Mouse (Mus musculus) myocyte (in vitro differentiated cells): ENCODE results near the gene Unk. TPM values are rescaled to one million over a fixed set of nuclear protein-coding genes. Genes with fewer than 3 reads are reported as not detected.

Experiments used
- H3K27me3 ChIP-seq: one replicate; pipeline ENCODE4 v1.6.1; 2011; ENCODE audit not compliant: control insufficient read depth, insufficient read depth, insufficient read length
- H3K36me3 ChIP-seq: one replicate; pipeline ENCODE4 v1.6.1; 2011; ENCODE audit not compliant: control insufficient read depth, insufficient read depth
- H3K4me2 ChIP-seq: one replicate; pipeline ENCODE4 v1.6.1; 2011; ENCODE audit warnings: low read depth, control low read depth
- H3K4me3 ChIP-seq: one replicate; pipeline ENCODE4 v1.5.1; 2011; ENCODE audit warnings: mild to moderate bottlenecking, control low read depth, moderate library complexity
- H3K79me2 ChIP-seq: one replicate; pipeline ENCODE4 v1.6.1; 2011; ENCODE audit not compliant: control insufficient read depth, insufficient read depth
- H3ac ChIP-seq: one replicate; pipeline ENCODE4 v1.6.1; 2011; ENCODE audit not compliant: control insufficient read depth, insufficient read length
- CEBPB ChIP-seq: IDR thresholded peaks from 2 replicates; pipeline ENCODE4 v1.6.1; 2011; ENCODE audit warnings: mild to moderate bottlenecking, moderate library complexity; ENCODE audit not compliant: poor library complexity, insufficient read depth, severe bottlenecking
- E2F4 ChIP-seq: IDR thresholded peaks from one replicate; pipeline ENCODE4 v1.6.1; 2011; ENCODE audit warnings: mild to moderate bottlenecking, control low read depth, moderate library complexity; ENCODE audit not compliant: insufficient read depth
- MAX ChIP-seq: IDR thresholded peaks from one replicate; pipeline ENCODE4 v1.6.1; 2011; ENCODE audit warnings: low read depth, mild to moderate bottlenecking, control low read depth
- MYOD1 ChIP-seq, 3 experiments: IDR thresholded peaks; one replicate each; pipeline ENCODE4 v1.6.1; 2011; ENCODE audit warnings: control low read depth in 2 of 3, low read depth in 2 of 3, mild to moderate bottlenecking in 2 of 3, moderate library complexity in 1 of 3; ENCODE audit not compliant: insufficient read length in 2 of 3, control insufficient read depth in 1 of 3
- MYOG ChIP-seq, 3 experiments: IDR thresholded peaks; one replicate each; pipeline ENCODE4 v1.6.1; 2011; ENCODE audit warnings: control low read depth in 2 of 3, low read depth in 2 of 3, mild to moderate bottlenecking in 2 of 3; ENCODE audit not compliant: insufficient read length in 2 of 3, control insufficient read depth in 1 of 3, insufficient read depth in 1 of 3
- POLR2A ChIP-seq: IDR thresholded peaks from one replicate; pipeline ENCODE4 v1.6.1; 2011; ENCODE audit warnings: low read depth, mild to moderate bottlenecking, control low read depth, moderate library complexity; ENCODE audit not compliant: insufficient read length
- POLR2AphosphoS2 ChIP-seq: IDR thresholded peaks from one replicate; pipeline ENCODE4 v1.6.1; 2011; ENCODE audit warnings: low read depth, control low read depth; ENCODE audit not compliant: insufficient read length
- REST ChIP-seq: IDR thresholded peaks from one replicate; pipeline ENCODE4 v1.6.1; 2011; ENCODE audit warnings: mild to moderate bottlenecking, control low read depth, moderate library complexity; ENCODE audit not compliant: insufficient read depth, insufficient read length
- SRF ChIP-seq: IDR thresholded peaks from one replicate; pipeline ENCODE4 v1.6.1; 2011; ENCODE audit warnings: low read depth; ENCODE audit not compliant: control insufficient read depth, insufficient read length
- TCF12 ChIP-seq: IDR thresholded peaks from one replicate; pipeline ENCODE4 v1.6.1; 2011; ENCODE audit warnings: mild to moderate bottlenecking, control low read depth; ENCODE audit not compliant: poor library complexity, insufficient read depth, severe bottlenecking
- TCF3 ChIP-seq: IDR thresholded peaks from one replicate; pipeline ENCODE4 v1.6.1; 2011; ENCODE audit warnings: low read depth, control low read depth; ENCODE audit not compliant: insufficient read length
- USF1 ChIP-seq: IDR thresholded peaks from one replicate; pipeline ENCODE4 v1.6.1; 2011; ENCODE audit warnings: low read depth, mild to moderate bottlenecking, control low read depth, moderate library complexity
- polyA plus RNA-seq: library from polyadenylated mRNA; unstranded; fragments of >200 nt; fragmentation: generic; extraction: Trizol; gene quantifications from one replicate; pipeline ENCODE4 v1.2.1, GENCODE M21; 2012; ENCODE audit warnings: missing spikeins

Unk gene
- polyA plus RNA-seq, 1 experiment: 15.3 TPM

DNA sequence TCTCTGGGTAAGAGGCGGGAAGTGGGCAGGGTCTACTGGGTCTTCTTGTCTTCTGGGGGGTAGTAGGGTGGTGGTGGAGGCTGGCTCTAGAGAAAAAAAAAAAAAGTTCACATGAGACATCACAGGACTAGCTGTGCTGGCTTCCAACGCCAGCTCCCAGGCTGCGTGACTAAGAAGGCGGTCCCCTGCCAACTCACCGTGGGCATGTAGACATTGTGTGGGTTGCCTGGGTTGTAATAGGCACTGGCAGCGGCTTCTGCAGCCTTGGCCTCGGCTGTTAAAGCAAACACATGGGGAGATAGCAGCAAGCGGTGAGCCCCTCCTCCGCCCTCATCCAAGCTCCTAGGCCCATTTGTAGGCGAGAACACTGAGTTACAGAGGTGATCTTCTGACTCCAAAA lies 49.4 kb downstream of the Unk start:
- no peak overlapping the region for H3ac ChIP-seq
- no peak overlapping the region for H3K4me3 ChIP-seq
- peaks cover 5% of the 10 kb centered on the region for H3K79me2 ChIP-seq
- no peak for TF ChIP-seq TCF12
- no peak for TF ChIP-seq E2F4
- TF ChIP-seq SRF: no peak
- no peak for TF ChIP-seq MYOG (IDR thresholded peaks at IDR 0.05; ENCODE audit: control insufficient read depth in 1 of 3, insufficient read depth in 1 of 3, insufficient read length in 2 of 3, low read depth in 2 of 3)
- TF ChIP-seq POLR2A: no peak
- TF ChIP-seq CEBPB: no peak
- TF ChIP-seq MAX: no peak
- TF ChIP-seq USF1: no peak
- TF ChIP-seq TCF3: no peak
- no peak for TF ChIP-seq POLR2AphosphoS2
- TF ChIP-seq MYOD1 (IDR thresholded peaks at IDR 0.05; ENCODE audit: control insufficient read depth in 1 of 3, insufficient read length in 2 of 3, low read depth in 2 of 3): no peak
- TF ChIP-seq REST: no peak
- no peaks in the 10 kb centered on the region for H3K27me3 ChIP-seq
- H3K36me3 ChIP-seq: peaks cover 38% of the 10 kb centered on the region
- H3K4me2 ChIP-seq: no peak overlapping the region

DNA sequence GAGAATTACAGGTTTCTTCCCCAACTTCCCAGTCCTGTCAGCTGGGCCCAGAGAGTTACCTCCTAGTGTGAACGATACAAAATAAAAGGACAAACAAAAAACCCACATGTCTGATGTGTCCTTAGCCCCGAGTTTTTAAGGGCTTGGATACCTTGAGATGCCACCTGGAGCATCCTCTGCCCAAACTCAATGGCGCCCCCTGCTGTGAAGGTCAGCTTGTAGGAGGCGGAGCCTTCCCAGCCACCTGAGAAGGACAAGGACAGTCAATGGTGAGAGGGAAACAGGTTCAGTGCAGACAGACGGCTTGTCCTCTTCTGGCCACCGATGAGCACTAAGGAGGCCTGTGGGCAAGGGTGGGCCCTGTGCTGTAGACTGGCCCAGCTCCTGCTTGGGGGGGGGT lies 51.0 kb downstream of the Unk start:
- Histone ChIP-seq H3K79me2 (peaks cover 21% of the 10 kb centered on the region), H3K27me3 (no peaks in the 10 kb centered on the region), H3K36me3 (peaks cover 38% of the 10 kb centered on the region), H3ac (no peak overlapping the region), H3K4me2 (no peak overlapping the region), H3K4me3 (no peak overlapping the region)
- TF ChIP-seq POLR2AphosphoS2: no peak
- no peak for TF ChIP-seq MAX
- no peak for TF ChIP-seq POLR2A
- no peak for TF ChIP-seq USF1
- no peak for TF ChIP-seq MYOG (IDR thresholded peaks at IDR 0.05; ENCODE audit: control insufficient read depth in 1 of 3, insufficient read depth in 1 of 3, insufficient read length in 2 of 3, low read depth in 2 of 3)
- no peak for TF ChIP-seq CEBPB
- TF ChIP-seq REST: no peak
- TF ChIP-seq MYOD1 (IDR thresholded peaks at IDR 0.05; ENCODE audit: control insufficient read depth in 1 of 3, insufficient read length in 2 of 3, low read depth in 2 of 3): no peak
- no peak for TF ChIP-seq TCF3
- no peak for TF ChIP-seq E2F4
- TF ChIP-seq SRF: no peak
- no peak for TF ChIP-seq TCF12

DNA sequence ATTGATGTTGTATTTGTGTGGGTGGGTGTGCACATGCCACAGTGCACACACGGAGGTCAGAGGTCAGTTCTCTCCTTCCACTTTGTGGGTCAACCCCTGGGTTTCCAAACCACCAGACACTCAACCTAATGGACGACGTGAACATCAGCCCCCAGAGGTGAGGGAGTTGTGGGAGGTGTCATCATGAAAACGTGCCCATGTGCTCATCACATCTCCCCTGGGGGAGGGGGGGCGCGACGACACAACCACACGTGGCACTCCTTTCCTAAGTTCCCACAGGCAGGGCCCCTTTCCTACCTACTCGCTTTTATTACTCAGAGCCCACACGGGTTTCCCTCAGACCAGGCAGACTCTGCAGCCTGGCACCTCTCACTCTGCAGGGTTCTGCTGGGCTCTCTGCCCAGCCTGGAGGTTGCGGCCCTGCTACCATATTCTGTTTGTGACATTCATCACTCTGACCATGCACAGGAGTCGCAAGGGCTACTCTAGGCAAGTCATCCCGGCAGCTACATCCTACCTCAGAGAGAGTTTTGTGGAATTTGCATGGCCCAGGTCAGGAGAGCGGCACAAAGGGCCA lies 53.1 kb downstream of the Unk start:
- Histone ChIP-seq H3ac (no peak overlapping the region), H3K79me2 (peaks cover 24% of the 10 kb centered on the region), H3K27me3 (no peaks in the 10 kb centered on the region), H3K4me3 (no peak overlapping the region), H3K4me2 (no peak overlapping the region), H3K36me3 (peaks cover 38% of the 10 kb centered on the region)
- TF ChIP-seq CEBPB: no peak
- TF ChIP-seq MYOG (IDR thresholded peaks at IDR 0.05; ENCODE audit: control insufficient read depth in 1 of 3, insufficient read depth in 1 of 3, insufficient read length in 2 of 3, low read depth in 2 of 3): no peak
- no peak for TF ChIP-seq MYOD1 (IDR thresholded peaks at IDR 0.05; ENCODE audit: control insufficient read depth in 1 of 3, insufficient read length in 2 of 3, low read depth in 2 of 3)
- TF ChIP-seq POLR2AphosphoS2: no peak

DNA sequence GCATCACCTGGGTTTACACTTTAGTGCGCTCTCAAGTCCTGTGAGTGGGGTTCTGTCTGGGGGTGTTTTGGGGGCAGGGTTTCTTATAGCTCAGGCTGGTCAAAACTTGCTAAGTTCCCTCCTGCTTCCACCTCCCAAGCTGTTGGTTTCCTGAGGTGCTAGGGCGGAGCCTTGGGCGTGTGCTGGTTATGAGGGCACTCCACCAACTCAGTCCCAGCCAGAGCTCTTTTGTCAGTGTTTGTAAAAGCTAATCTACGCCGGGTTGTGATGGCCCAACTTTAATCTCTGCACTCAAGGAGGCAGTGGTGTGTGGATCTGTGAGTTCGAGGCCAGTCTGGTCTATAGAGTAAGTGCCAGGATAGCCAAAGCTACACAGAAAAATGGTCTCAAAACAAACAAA lies 54.0 kb downstream of the Unk start:
- Histone ChIP-seq H3K27me3 (no peaks in the 10 kb centered on the region), H3K4me3 (no peak overlapping the region), H3K4me2 (no peak overlapping the region), H3K36me3 (peaks cover 33% of the 10 kb centered on the region), H3K79me2 (peaks cover 24% of the 10 kb centered on the region), H3ac (no peak overlapping the region)
- TF ChIP-seq TCF12 (no peak), USF1 (no peak), TCF3 (no peak), CEBPB (no peak), POLR2A (no peak), MAX (no peak)

DNA sequence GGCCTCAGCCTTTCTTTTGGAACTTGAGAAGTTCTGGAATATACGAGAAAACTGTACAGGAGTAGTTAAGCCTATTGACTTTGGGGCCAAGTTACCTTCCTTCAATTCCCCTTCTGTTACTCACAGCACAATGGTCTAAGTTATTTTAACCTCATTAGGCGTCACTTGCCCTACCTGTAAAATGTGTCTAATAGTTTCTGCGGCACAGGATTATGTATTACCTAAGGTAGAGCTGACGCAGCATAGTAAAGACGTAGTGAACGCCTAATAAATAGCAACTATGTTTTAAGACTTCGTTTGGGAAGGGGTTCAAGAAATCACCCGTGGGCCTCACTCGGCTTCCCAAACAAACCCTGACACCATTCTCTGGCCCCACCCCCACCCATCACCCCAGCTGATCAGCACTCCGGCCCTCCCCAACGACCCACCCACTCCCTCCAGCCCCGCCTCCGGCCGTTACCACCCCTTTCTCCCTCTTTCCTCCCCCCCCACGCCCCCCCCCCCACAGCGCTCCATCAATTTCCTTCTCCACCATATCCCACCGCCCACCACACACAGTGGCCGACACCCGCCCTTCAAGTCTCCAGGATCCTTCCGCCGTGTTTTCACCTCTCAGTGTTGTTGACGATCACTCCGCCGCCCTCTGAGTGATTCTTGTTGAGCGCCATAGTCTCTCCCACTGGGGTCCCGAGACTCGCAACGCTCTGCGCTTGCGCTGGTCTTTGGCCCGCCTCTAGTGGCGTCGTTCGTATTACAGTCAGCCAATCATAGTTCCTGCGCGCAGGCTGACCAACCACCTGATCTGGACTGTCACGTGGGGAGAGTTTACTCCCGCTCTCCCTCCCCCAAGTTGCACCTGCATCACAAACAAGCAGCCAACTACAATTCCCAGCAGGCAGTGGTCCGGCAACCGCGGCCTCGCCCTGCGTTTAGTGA lies 56.4 kb downstream of the Unk start, which contains the start of gene Wbp2:
Gene Wbp2 (minus strand): TSS at position 738 of the 936 bp plus-strand sequence.
- TF ChIP-seq MYOD1 (IDR thresholded peaks at IDR 0.05; ENCODE audit: control insufficient read depth in 1 of 3, insufficient read length in 2 of 3, low read depth in 2 of 3): peak in 1 of 3 experiments; percentile 57
- TF ChIP-seq CEBPB: no peak
- peak; percentile 64 for TF ChIP-seq POLR2A
- TF ChIP-seq SRF: peak; percentile 12
- no peak for TF ChIP-seq TCF3
- TF ChIP-seq POLR2AphosphoS2: peak; percentile 28
- TF ChIP-seq USF1: peak; percentile 99
- no peak for TF ChIP-seq E2F4
- peak in 1 of 3 experiments; percentile 29 for TF ChIP-seq MYOG (IDR thresholded peaks at IDR 0.05; ENCODE audit: control insufficient read depth in 1 of 3, insufficient read depth in 1 of 3, insufficient read length in 2 of 3, low read depth in 2 of 3)
- peaks cover 24% of the 10 kb centered on the region for H3K79me2 ChIP-seq
- peak within 1 kb of the TSS; percentile 89 for H3K4me2 ChIP-seq
- no peak within 1 kb of the TSS for H3ac ChIP-seq
- H3K36me3 ChIP-seq: peaks cover 13% of the 10 kb centered on the region
- H3K4me3 ChIP-seq: peak within 1 kb of the TSS; percentile 55
- H3K27me3 ChIP-seq: no peaks in the 10 kb centered on the region
